In the genomic region with DNA sequence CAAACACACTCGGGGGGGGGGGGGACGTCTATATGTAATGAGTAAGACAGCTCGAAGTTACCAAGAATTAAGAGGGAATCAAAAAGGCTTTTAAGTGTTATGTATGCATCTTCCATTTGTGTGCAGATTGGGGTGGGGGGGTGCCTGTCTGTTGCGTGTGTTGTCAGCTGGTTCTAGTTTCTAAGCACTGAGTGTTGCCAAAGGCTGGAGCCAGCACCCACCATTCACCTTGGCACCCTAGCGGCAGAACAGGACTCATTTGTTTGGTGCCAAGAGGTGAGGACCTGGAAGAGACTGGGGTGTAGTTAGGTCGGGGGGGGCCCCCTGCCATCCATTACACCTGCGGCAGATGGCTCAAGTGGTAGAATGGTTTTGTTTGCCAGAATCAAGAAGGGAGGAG, we compare ENCODE assay signal across 9 mouse cellular contexts.
DNase-seq lines count a peak whose midpoint lies in the region; ATAC-seq and TF ChIP-seq lines count a peak whose summit lies in the region.
"Had no signal": no experiment of that assay in that cellular context is flagged by ENCODE, and none has a peak within 500 bp of the region (broad histone marks: within the 10 kb centered on the region; RNA-seq: fewer than 3 reads in every experiment).

No protein-coding gene starts in this region.

- no peaks in the 10 kb centered on the region for H3K36me3 ChIP-seq in embryonic facial prominence, embryonic 14.5 days (ENCODE audit: control insufficient read depth, insufficient read depth, low read length)
- H3K36me3 ChIP-seq in kidney, embryonic 14.5 days (ENCODE audit: control insufficient read depth, insufficient read depth, low read length): no peaks in the 10 kb centered on the region
- H3K36me3 ChIP-seq: limb, embryonic 13.5 days had no signal

- TF ChIP-seq POLR2A in olfactory bulb, adult 2 months (IDR thresholded peaks at IDR 0.05; ENCODE audit: insufficient read depth, low read depth, low read length): no peak

- H3K4me3 ChIP-seq in left cerebral cortex, adult 2 months: peak overlapping the region; percentile 83
- peak overlapping the region; percentile 31 for H3K4me3 ChIP-seq in embryonic facial prominence, embryonic 14.5 days (ENCODE audit: low read depth, low read length)
- H3K4me3 ChIP-seq in olfactory bulb, adult 2 months (ENCODE audit: insufficient read depth, low read depth, low read length): peak overlapping the region; percentile 96
- H3K4me3 ChIP-seq in kidney, embryonic 14.5 days (ENCODE audit: low read length): no peak overlapping the region

- peaks cover 4% of the 10 kb centered on the region; the same call in 1 of the 2 replicates for H3K4me1 ChIP-seq in embryonic facial prominence, embryonic 14.5 days (ENCODE audit: control insufficient read depth, insufficient read depth, low read length)
- no peaks in the 10 kb centered on the region for H3K4me1 ChIP-seq in olfactory bulb, adult 2 months (ENCODE audit: control insufficient read depth, insufficient read depth, low read length)
- 0 out of 2 replicates have a peak, but pooled peaks cover 3% of the 10 kb centered on the region for H3K4me1 ChIP-seq in kidney, embryonic 14.5 days (ENCODE audit: control insufficient read depth, insufficient read depth, low read length)

- no peak overlapping the region for H3K9ac ChIP-seq in embryonic facial prominence, embryonic 14.5 days (ENCODE audit: low read depth, low read length)
- no peak overlapping the region for H3K9ac ChIP-seq in kidney, embryonic 14.5 days (ENCODE audit: low read depth, low read length)
- H3K9ac ChIP-seq: limb, embryonic 13.5 days had no signal

- 5% methylated on average over 7 of the region's 7 CpGs for WGBS in embryonic facial prominence, embryonic 14.5 days
- WGBS in olfactory bulb, adult 2 months: 2% methylated on average over 7 of the region's 7 CpGs
- 2% methylated on average over 7 of the region's 7 CpGs for WGBS in kidney, embryonic 14.5 days

- peak; percentile 23; the same call in 1 of the 2 replicates for TF ChIP-seq CTCF in left cerebral cortex, adult 2 months (IDR thresholded peaks at IDR 0.05)
- TF ChIP-seq CTCF in olfactory bulb, adult 2 months (IDR thresholded peaks at IDR 0.05; ENCODE audit: insufficient read depth, low read depth, low read length): no peak

- no peak overlapping the region for H3K4me2 ChIP-seq in embryonic facial prominence, embryonic 14.5 days (ENCODE audit: low read depth, low read length)
- no peak overlapping the region for H3K4me2 ChIP-seq in kidney, embryonic 14.5 days (replicated peaks; ENCODE audit: low read depth, low read length)
- H3K4me2 ChIP-seq: limb, embryonic 13.5 days had no signal

- H3K27ac ChIP-seq in left cerebral cortex, adult 2 months: peak overlapping the region; percentile 99
- H3K27ac ChIP-seq in embryonic facial prominence, embryonic 14.5 days (replicated peaks; ENCODE audit: low read depth, low read length): no peak overlapping the region; the same call in 1 of the 2 replicates
- H3K27ac ChIP-seq in olfactory bulb, adult 2 months (ENCODE audit: insufficient read depth, low read depth, low read length): peak overlapping the region; percentile 100
- H3K27ac ChIP-seq in kidney, embryonic 14.5 days (ENCODE audit: low read depth, low read length): no peak overlapping the region
- H3K27ac ChIP-seq: limb, embryonic 13.5 days had no signal

- H3K9me3 ChIP-seq in embryonic facial prominence, embryonic 14.5 days (ENCODE audit: control insufficient read depth, low read length): no peaks in the 10 kb centered on the region; the same call in 1 of the 2 replicates
- H3K9me3 ChIP-seq in kidney, embryonic 14.5 days (ENCODE audit: control insufficient read depth, low read length): no peaks in the 10 kb centered on the region
- H3K9me3 ChIP-seq: limb, embryonic 13.5 days had no signal

- peaks cover 94% of the 10 kb centered on the region for H3K27me3 ChIP-seq in embryonic facial prominence, embryonic 14.5 days (replicated peaks; ENCODE audit: control insufficient read depth, insufficient read depth, low read length)
- peaks cover 90% of the 10 kb centered on the region for H3K27me3 ChIP-seq in kidney, embryonic 14.5 days (ENCODE audit: control insufficient read depth, insufficient read depth, low read length)

- intact Hi-C loops in left cerebral cortex, adult 2 months (cut with DNase I): loop anchor here (5.0 to 10.0 kb wide), 3 partner anchors 597 to 1775 kb away; no protein-coding TSS in a partner anchor
- intact Hi-C loops in left cerebral cortex, postnatal 25 days (cut with DNase I): loop anchor here (10.0 kb wide), 1 partner anchor 1183 kb away; no protein-coding TSS in a partner anchor

- ATAC-seq in embryonic facial prominence, embryonic 14.5 days (ENCODE audit: low read depth): no peak
- no peak for ATAC-seq in kidney, embryonic 14.5 days (ENCODE audit: low FRiP score, low TSS enrichment)

- DNase-seq in left cerebral cortex, adult 2 months (ENCODE audit: extremely low spot score in 1 of 2, low spot score in 2 of 2): peak; percentile 51 to 55
- DNase-seq in left cerebral cortex, adult 11 months (ENCODE audit: low spot score): no peak
- DNase-seq in embryonic facial prominence, embryonic 14.5 days (ENCODE audit: low spot score): no peak
- DNase-seq in left cerebral cortex, postnatal 25 days (ENCODE audit: low spot score in 2 of 2): peak; percentile 54 to 72
- no peak for DNase-seq in adrenal gland, adult 8-10 months
- DNase-seq in gastrocnemius, postnatal 25 days: no peak

Comparison
In these comparisons a context has a peak if more than half of its experiments do, and no peak if none do; other contexts are left out.
1. DNase-seq: peak in left cerebral cortex, adult 2 months (2 of 2) and left cerebral cortex, postnatal 25 days (2 of 2); none in left cerebral cortex, adult 11 months (single experiment), embryonic facial prominence, embryonic 14.5 days (single experiment), adrenal gland, adult 8-10 months (single experiment) and gastrocnemius, postnatal 25 days (single experiment).
2. H3K27ac ChIP-seq: peak in left cerebral cortex, adult 2 months (single experiment) and olfactory bulb, adult 2 months (single experiment); none in embryonic facial prominence, embryonic 14.5 days (single experiment) and kidney, embryonic 14.5 days (single experiment).